Mouse (Mus musculus): Measurements from ENCODE around the gene Itga3. TPM values are rescaled to one million over a fixed set of nuclear protein-coding genes. Genes with fewer than 3 reads are reported as not detected.

Gene Itga3
- total and polyA plus RNA-seq, 3 experiments = 5.8 to 53.0 (median 9.0) TPM

DNA sequence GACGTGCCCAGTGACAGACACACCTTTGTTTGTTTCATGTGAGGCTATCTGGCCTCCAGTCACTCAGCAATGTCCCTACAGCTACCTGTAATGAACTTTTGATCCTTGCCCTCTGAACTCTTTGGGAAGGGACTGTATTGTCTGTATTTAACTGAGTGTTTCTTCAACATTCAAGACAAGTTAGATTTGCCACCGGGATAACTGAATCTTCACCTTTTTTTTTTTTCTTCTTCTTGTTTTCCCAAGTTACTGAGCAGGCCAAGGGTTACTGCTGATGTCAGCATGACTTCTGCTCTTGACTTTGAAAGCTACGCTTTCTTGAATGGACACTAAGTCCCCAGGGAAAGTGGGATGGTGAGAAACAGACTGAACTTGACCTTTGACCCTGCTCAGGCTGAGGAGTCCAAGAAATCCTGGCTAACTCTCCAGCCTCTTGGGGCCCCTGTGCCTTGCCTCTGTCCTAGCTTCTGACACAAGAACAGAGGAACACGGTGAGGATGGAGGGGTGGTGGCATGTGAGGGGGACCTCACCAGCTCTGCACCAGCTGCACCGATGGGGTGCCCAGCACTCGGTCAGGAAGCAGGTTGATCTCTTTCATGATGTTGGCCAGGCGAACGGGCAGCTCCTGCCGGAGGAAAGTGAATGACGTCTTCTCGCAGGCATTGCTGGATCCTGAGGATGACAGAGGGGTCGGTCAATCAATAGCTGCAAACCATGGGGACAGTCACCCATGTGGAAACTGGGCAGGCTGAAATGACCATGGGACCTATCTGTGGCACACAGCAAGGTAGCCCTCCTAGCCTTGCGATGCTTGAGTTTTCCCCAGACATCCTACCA lies 37.6 kb downstream of the Itga3 start:
- H3K9ac ChIP-seq (ENCODE audit: insufficient read depth, low read depth) = no peak overlapping the region
- TF ChIP-seq TBP (conservative IDR thresholded peaks at IDR 0.05; ENCODE audit: low read depth, low read length) (no peak), MAFK (IDR thresholded peaks at IDR 0.05; ENCODE audit: insufficient replicate concordance, low read length) (0 out of 2 replicates have a peak, but pooled peaks have one; percentile 21), KAT2A (IDR thresholded peaks at IDR 0.05; ENCODE audit: insufficient replicate concordance, low read length) (no peak)
- H3K79me2 ChIP-seq (replicated peaks; ENCODE audit: control insufficient read depth, extremely low read depth, insufficient read depth, poor library complexity, severe bottlenecking) = no peaks in the 10 kb centered on the region
- H3K4me3 ChIP-seq (replicated peaks in 1 of 3; ENCODE audit: low read depth in 2 of 3, low read length in 2 of 3, poor library complexity in 1 of 3) = no peak overlapping the region
- H3K27me3 ChIP-seq (replicated peaks) = peaks cover 77% of the 10 kb centered on the region
- no peaks in the 10 kb centered on the region for H3K9me3 ChIP-seq (replicated peaks; ENCODE audit: low read length)
- in situ Hi-C loops (cut with MboI; ENCODE audit: low pct_ligation_motif_present, low pct_unique_long_range_greater_than_20kb, low sequenced_read_pairs) (no loop called here), dilution Hi-C loops (cut with MboI; ENCODE audit: extremely low pct_ligation_motif_present, extremely low pct_unique_long_range_greater_than_20kb, low sequenced_read_pairs) (no loop called here)
- no peak for DNase-seq (ENCODE audit: extremely low read depth)
- no peak overlapping the region for H3K27ac ChIP-seq (ENCODE audit: insufficient read depth, low read depth)
- H3K4me1 ChIP-seq (ENCODE audit: control insufficient read depth in 1 of 2, insufficient read depth in 2 of 2) = peaks cover 0 to 13% of the 10 kb centered on the region in 2 experiments; a peak in 3 of 4 replicates
- peaks cover 0 to 3% of the 10 kb centered on the region in 2 experiments for H3K36me3 ChIP-seq (replicated peaks in 1 of 2; ENCODE audit: control insufficient read depth in 1 of 2, insufficient read depth in 1 of 2, low read length in 1 of 2)
- H3K4me2 ChIP-seq (ENCODE audit: insufficient read depth, low read depth, poor library complexity, severe bottlenecking) = no peak overlapping the region

GRCm38 (mm10) chr11:95038156-95038817 lies 38.3 kb downstream of the Itga3 start:
- dilution Hi-C loops (cut with MboI; ENCODE audit: extremely low pct_ligation_motif_present, extremely low pct_unique_long_range_greater_than_20kb, low sequenced_read_pairs) = no loop called here
- Histone ChIP-seq H3K4me2 (ENCODE audit: insufficient read depth, low read depth, poor library complexity, severe bottlenecking) (no peak overlapping the region), H3K27ac (ENCODE audit: insufficient read depth, low read depth) (no peak overlapping the region), H3K9me3 (replicated peaks; ENCODE audit: low read length) (no peaks in the 10 kb centered on the region), H3K27me3 (replicated peaks) (peaks cover 85% of the 10 kb centered on the region), H3K36me3 (replicated peaks in 1 of 2; ENCODE audit: control insufficient read depth in 1 of 2, insufficient read depth in 1 of 2, low read length in 1 of 2) (no peaks in the 10 kb centered on the region), H3K4me3 (replicated peaks in 1 of 3; ENCODE audit: low read depth in 2 of 3, low read length in 2 of 3, poor library complexity in 1 of 3) (no peak overlapping the region), H3K4me1 (ENCODE audit: control insufficient read depth in 1 of 2, insufficient read depth in 2 of 2) (peaks cover 0 to 13% of the 10 kb centered on the region in 2 experiments; a peak in 3 of 4 replicates), H3K79me2 (replicated peaks; ENCODE audit: control insufficient read depth, extremely low read depth, insufficient read depth, poor library complexity, severe bottlenecking) (no peaks in the 10 kb centered on the region), H3K9ac (ENCODE audit: insufficient read depth, low read depth) (no peak overlapping the region)
- in situ Hi-C loops (cut with MboI; ENCODE audit: low pct_ligation_motif_present, low pct_unique_long_range_greater_than_20kb, low sequenced_read_pairs) = no loop called here
- DNase-seq (ENCODE audit: extremely low read depth) = no peak
- TF ChIP-seq KAT2A (IDR thresholded peaks at IDR 0.05; ENCODE audit: insufficient replicate concordance, low read length) (no peak), BHLHE40 (IDR thresholded peaks at IDR 0.05; ENCODE audit: low read depth, low read length) (no peak), HCFC1 (IDR thresholded peaks at IDR 0.05; ENCODE audit: low read depth, low read length) (no peak), ZKSCAN1 (IDR thresholded peaks at IDR 0.05; ENCODE audit: borderline replicate concordance, low read depth, low read length) (no peak), MAX (IDR thresholded peaks at IDR 0.05; ENCODE audit: low read length) (no peak)

DNA sequence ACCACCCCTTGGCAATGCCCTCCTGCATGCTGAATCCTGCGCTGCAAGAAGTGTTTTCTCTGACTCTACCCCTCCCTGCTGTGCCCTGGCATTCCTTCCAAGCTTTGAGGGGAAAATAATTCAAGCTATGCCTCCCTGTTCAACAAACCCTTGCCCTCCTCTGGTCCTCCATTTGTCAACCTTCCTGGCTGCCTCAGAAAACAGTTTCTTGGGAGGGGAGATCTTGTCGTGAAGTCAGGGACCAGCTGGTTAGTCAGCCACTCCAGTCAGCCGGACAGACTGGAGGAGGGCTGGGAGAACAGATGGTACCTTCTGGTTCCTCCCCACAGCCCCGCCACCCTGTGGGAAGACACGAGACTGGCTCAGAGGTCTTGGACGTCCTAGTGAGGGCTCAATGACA lies 39.3 kb downstream of the Itga3 start:
- H3K4me1 ChIP-seq (ENCODE audit: control insufficient read depth in 1 of 2, insufficient read depth in 2 of 2) = peaks cover 0 to 13% of the 10 kb centered on the region in 2 experiments; a peak in 3 of 4 replicates

More for the DNA sequence above, 39.3 kb downstream of the Itga3 start:
- DNase-seq (ENCODE audit: extremely low read depth) = no peak
- dilution Hi-C loops (cut with MboI; ENCODE audit: extremely low pct_ligation_motif_present, extremely low pct_unique_long_range_greater_than_20kb, low sequenced_read_pairs) = no loop called here
- Histone ChIP-seq H3K9ac (ENCODE audit: insufficient read depth, low read depth) (no peak overlapping the region), H3K4me2 (ENCODE audit: insufficient read depth, low read depth, poor library complexity, severe bottlenecking) (no peak overlapping the region), H3K36me3 (replicated peaks in 1 of 2; ENCODE audit: control insufficient read depth in 1 of 2, insufficient read depth in 1 of 2, low read length in 1 of 2) (no peaks in the 10 kb centered on the region), H3K4me3 (replicated peaks in 1 of 3; ENCODE audit: low read depth in 2 of 3, low read length in 2 of 3, poor library complexity in 1 of 3) (no peak overlapping the region), H3K27me3 (replicated peaks) (peaks cover 95% of the 10 kb centered on the region), H3K79me2 (replicated peaks; ENCODE audit: control insufficient read depth, extremely low read depth, insufficient read depth, poor library complexity, severe bottlenecking) (no peaks in the 10 kb centered on the region), H3K9me3 (replicated peaks; ENCODE audit: low read length) (no peaks in the 10 kb centered on the region), H3K27ac (ENCODE audit: insufficient read depth, low read depth) (no peak overlapping the region)
- in situ Hi-C loops (cut with MboI; ENCODE audit: low pct_ligation_motif_present, low pct_unique_long_range_greater_than_20kb, low sequenced_read_pairs) = no loop called here
- TF ChIP-seq BHLHE40 (IDR thresholded peaks at IDR 0.05; ENCODE audit: low read depth, low read length) (no peak), TCF12 (IDR thresholded peaks at IDR 0.05; ENCODE audit: low read depth, low read length) (no peak), ZKSCAN1 (IDR thresholded peaks at IDR 0.05; ENCODE audit: borderline replicate concordance, low read depth, low read length) (no peak), ETS1 (conservative IDR thresholded peaks at IDR 0.05; ENCODE audit: low read depth, low read length) (no peak), MXI1 (IDR thresholded peaks at IDR 0.05; ENCODE audit: low read depth, low read length) (no peak), CHD2 (IDR thresholded peaks at IDR 0.05; ENCODE audit: low read length) (no peak), GABPA (IDR thresholded peaks at IDR 0.05; ENCODE audit: insufficient replicate concordance, low read depth, low read length) (no peak), POLR2A (IDR thresholded peaks at IDR 0.05; ENCODE audit: low read depth, low read length) (no peak), POLR2AphosphoS2 (IDR thresholded peaks at IDR 0.05; ENCODE audit: low read depth, low read length) (no peak), ZC3H11A (IDR thresholded peaks at IDR 0.05; ENCODE audit: low read depth, low read length) (no peak), CTCF (conservative IDR thresholded peaks at IDR 0.05 in 1 of 2, IDR thresholded peaks at IDR 0.05 in 1 of 2; ENCODE audit: low read depth in 2 of 2, low read length in 2 of 2) (no peak), JUN (IDR thresholded peaks at IDR 0.05; ENCODE audit: insufficient read depth, low read depth, low read length) (no peak), SMC3 (IDR thresholded peaks at IDR 0.05; ENCODE audit: low read depth, low read length) (no peak)

Data from CH12.LX (cell line).